Mouse (Mus musculus): Measurements from ENCODE around the gene Igfbp3. TPM values are rescaled to one million over a fixed set of nuclear protein-coding genes. Genes with fewer than 3 reads are reported as not detected.

Igfbp3 gene
- total RNA-seq, 4 experiments from 2014 or later: 4.0 to 9.3 (median 6.5) TPM

GRCm38 (mm10) chr11:7212126-7212798 is 1.5 kb downstream of the Igfbp3 start:
- no peak for DNase-seq (ENCODE audit: low spot score in 2 of 2)

DNA sequence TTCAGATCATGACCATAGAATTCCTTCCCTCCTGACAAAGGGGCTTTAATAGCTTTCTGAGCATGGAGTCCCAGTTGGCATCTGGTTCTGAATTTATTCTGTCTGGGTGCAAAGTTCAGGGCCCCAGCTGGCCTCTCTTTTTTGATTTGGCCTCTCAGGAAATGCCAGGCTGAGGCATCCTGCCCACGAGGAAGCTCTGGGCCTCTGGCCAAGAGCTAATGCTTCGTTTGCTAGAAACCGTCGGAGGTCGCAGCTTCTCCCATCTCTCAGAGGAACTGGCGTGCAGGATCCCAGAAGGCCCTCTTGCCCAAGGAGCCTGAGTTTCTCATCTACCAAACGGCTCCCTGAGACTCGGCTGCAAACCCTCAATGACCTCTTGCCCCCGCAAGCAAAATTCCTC is 2.5 kb downstream of the Igfbp3 start:
- DNase-seq (ENCODE audit: low spot score in 2 of 2): no peak

DNA sequence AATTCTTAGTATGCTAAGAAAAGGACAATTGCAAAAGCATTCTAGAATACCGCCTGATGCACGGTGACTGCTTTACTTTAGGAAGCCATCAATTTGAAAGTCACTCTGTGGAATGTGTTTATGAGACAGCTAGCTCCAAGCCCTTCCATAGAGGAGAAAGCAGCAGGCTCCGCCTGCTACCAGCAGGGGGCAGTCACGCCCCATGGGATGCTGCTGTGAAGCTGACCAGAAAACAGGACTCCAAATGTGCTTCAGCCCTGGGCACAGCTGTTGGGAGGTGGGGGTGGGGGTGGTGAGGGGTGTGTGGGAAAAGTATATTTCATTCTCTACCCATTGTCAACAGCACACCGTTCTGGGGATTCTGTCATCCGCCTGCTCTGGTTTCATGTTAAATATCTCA is 3.4 kb downstream of the Igfbp3 start:
- peak; percentile 37 to 57 for DNase-seq (ENCODE audit: low spot score in 2 of 2)

DNA sequence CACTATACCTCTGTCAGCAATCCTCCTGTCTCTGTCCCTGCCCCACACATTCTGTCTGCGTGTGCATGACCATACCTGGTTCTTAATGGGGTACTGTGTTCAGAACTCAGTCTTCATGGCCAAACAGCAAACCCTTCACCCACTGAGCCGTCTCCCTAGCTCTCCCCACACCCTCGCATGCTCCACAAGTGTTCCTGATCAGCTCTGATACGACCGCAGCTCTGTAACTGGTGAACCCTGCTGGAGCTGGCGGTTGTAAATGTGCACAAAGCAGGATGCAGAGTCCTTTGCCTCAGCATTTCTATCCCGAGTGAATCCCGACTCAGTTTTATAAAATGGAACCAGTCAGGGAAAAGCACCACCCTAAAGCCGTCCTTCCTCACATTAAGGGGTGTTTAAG is 9.9 kb downstream of the Igfbp3 start:
- DNase-seq (ENCODE audit: low spot score in 2 of 2): no peak

DNA sequence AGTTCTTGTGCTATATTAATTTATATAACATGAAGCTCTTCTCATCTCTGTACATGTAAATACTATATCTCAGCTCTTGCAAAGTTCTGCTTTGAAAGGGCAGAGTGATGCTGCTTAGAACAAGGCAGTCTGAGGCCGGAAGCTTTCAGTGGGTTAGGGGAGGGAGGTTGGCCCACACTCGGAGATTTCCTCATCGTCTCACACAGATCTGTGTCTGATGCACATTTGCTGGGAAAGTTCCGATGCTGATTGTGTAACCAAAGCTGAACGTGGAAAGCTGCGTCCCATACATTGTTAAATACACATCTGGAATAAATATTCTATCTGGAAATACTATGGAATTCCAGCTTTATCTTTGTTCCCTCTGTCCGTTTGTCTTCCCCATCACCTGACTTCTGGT is 11.5 kb downstream of the Igfbp3 start:
- DNase-seq (ENCODE audit: low spot score in 2 of 2): no peak

GRCm38 (mm10) chr11:7200393-7200783 is 13.3 kb downstream of the Igfbp3 start:
- DNase-seq (ENCODE audit: low spot score in 2 of 2): no peak

GRCm38 (mm10) chr11:7199736-7200392 is 13.9 kb downstream of the Igfbp3 start:
- DNase-seq (ENCODE audit: low spot score in 2 of 2): no peak

DNA sequence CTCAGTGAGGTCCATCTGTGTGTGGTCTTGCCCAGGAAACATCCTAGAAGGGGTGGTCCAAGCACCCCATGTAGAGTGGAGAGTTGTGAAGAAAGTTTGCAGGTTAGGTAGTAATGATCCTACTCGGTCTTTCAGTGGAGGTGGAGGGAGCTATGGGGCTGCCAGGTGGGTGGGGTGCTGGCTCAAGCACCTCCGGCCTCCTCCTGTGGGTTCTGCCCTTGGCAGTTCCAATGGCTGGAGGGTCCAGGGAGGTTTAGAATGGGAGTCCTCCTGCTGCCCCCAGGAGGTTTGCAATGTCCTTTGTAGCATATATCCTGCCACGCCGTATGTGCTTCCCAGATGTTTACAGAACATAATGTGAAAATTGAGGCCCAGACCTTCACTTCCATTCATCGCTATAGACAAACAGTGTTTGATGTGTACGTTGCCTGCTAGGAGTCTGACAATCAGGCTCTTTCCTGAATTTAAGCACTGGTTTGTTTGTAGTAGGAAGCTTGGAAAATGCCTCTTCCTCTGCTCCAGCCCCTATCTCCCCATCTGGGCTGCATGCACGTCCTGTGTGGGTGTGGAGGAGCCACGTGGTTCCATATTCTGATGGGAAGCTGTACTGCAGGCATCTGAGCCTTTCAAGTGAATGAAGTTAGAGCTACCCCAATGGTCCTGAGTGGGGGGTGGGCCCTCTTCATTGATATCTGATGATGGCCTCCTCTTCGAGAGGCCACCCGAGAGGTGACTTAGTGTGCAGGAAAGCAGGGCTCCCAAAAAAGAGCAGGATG is 15.1 kb downstream of the Igfbp3 start:
- no peak for DNase-seq (ENCODE audit: low spot score in 2 of 2)

- no peak for DNase-seq (ENCODE audit: low spot score in 2 of 2)
Observed at GRCm38 (mm10) chr11:7198006-7198405, 15.7 kb downstream of the Igfbp3 start.

- no peak for DNase-seq (ENCODE audit: low spot score in 2 of 2)
Observed at GRCm38 (mm10) chr11:7197491-7197941, 16.2 kb downstream of the Igfbp3 start, which contains the start of gene Igfbp1. Gene Igfbp1, plus strand, starts transcription at chr11:7197782.

- no peak for DNase-seq (ENCODE audit: low spot score in 2 of 2)
Observed at GRCm38 (mm10) chr11:7195312-7195685, 18.4 kb downstream of the Igfbp3 start.

DNA sequence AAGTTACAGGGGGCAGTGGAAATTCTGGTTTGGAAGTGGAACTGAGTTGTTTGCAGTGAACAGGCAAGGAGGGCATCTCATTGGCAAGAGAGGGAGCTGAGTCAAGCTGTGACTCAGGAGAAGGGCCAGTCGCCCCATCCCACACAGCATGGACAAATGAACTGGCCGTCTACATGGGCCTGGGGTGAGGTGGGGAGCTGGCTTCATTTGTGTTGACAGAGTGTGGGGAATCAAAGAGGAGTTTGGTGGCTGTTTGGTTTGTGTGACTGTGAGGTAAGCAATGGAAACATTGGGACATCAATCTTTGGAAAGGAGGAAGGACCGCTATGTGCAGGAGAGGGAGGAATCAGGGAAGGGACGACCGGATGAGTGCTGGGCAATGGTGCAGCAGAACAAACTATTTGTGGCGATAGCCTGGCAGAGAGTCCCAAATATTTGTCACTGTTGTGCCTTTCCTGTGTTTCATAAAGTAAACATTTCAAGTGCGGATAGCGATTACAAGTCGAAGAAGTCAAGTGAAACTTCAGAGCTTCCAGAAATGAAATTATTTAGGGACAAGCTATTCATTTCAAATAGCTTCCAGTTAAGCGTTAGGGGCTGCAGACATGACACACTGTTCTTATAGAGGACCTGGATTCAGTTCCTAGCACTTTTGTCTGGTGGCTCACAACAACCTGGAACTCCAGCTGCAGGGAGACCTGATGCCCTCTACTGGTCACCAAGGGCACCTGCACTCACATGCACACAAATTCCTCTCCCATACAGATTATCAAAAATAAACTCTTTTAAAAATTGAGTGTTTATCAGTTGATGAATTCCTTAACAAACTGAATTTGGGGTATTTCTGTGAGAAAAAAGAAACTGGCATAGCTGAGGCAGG is 19.1 kb downstream of the Igfbp3 start:
- DNase-seq (ENCODE audit: low spot score in 2 of 2): no peak

DNA sequence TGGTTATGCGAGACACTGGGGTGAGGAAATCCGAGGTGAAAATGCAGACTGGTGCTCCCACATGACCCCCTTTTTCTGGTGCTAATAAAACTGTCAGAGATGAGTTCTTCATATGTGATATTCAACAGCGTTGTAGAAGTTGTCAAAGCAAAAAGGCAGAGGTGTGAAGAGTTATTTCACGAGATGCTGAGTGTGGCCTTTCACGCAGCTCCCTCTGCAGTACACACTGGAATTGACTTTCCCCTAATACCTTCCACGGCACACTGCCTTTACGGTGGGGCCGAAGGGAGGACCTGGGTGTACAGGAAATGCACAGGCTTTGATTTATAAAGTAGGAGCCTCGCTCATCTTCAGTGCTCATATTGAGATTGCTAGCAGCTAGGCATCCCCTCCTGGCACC is 20.6 kb downstream of the Igfbp3 start:
- DNase-seq (ENCODE audit: low spot score in 2 of 2): no peak

- no peak for DNase-seq (ENCODE audit: low spot score in 2 of 2)
Observed at GRCm38 (mm10) chr11:7192710-7193109, 21.0 kb downstream of the Igfbp3 start.

DNA sequence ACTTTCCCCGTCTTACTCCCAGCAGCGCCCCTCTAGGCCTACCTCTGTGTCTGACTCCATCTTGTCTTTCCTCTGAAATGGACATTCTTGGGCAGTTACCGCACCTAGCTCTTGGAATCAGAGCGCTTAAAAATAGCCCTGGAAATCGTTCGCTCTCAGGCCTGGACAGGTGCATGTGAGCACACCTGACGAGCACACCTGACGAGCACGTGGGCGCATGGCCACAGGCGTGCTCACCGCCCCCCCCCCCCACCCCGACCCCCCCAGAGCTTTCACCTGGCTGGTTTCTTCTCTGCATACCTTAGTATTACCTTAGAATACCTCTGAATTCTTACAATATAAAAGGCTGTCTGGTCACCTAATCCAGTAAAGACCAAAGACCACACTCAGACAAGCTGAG is 25.3 kb downstream of the Igfbp3 start, which contains the start of gene Gm11985:
Gene Gm11985 (minus strand): TSS at position 101 of the 400 bp plus-strand sequence.
- no peak for DNase-seq (ENCODE audit: low spot score in 2 of 2)

DNA sequence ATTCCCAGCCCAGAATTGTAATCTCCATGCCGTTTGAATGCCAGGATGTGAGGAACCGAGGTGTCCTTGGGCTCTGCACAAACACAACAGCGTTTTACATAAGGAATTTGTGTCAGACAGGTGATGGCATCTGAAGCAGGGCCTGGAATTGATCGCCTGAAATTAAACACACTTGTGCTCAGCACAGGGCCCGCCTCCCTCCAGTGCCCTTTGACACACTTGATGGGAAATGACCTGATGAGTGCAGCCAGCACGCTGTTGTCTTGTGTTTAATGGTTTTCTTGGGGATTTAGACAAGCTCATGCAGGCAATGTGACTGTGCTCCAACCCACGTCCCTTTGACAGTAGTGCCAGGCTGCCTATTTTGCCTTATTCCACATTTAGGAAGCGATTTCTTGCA is 26.3 kb downstream of the Igfbp3 start:
- no peak for DNase-seq (ENCODE audit: low spot score in 2 of 2)

DNA sequence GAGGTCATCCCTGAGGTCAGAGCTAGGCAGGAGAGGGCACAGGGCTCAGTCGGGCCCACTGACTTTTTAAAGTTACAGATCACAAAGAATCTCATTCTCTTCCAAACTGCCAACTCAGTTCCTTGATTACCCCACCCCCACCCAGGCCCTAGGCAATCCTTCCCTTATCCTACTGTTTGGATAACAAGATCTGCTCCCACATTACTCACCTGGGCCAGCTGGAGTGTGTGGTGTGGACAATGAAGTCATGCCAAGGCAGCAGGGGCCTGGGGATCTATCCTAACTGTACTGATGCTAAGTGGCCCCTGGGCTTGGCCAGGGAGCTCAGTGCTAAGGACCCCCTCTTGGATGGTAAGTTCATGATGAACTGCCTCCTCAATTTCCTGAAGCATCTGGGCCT is 29.3 kb downstream of the Igfbp3 start:
- DNase-seq (ENCODE audit: low spot score in 2 of 2): no peak

GRCm38 (mm10) chr11:7182409-7183042 is 31.2 kb downstream of the Igfbp3 start:
- no peak for DNase-seq (ENCODE audit: low spot score in 2 of 2)

GRCm38 (mm10) chr11:7179276-7179675 is 34.4 kb downstream of the Igfbp3 start:
- DNase-seq (ENCODE audit: low spot score in 2 of 2): no peak

DNA sequence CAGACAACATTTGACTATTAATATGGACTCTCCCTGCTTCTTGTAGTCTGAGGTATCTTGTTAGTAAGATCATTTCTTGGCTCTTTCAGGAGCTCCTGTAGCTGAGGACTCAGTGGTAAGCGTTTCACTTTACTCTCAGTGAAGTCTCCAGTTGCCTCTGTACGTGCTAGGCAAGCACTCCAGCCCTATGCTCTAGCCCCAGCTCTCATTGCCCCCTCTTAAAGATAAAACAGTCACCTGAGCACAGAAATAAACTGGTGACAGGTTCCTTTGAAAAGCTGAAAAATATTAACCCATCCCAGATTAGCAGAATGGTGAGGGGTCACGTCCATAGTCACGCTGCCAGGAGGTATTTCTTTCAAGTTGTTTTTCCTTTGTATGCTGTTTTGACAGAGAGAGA is 35.0 kb downstream of the Igfbp3 start:
- no peak for DNase-seq (ENCODE audit: low spot score in 2 of 2)

DNA sequence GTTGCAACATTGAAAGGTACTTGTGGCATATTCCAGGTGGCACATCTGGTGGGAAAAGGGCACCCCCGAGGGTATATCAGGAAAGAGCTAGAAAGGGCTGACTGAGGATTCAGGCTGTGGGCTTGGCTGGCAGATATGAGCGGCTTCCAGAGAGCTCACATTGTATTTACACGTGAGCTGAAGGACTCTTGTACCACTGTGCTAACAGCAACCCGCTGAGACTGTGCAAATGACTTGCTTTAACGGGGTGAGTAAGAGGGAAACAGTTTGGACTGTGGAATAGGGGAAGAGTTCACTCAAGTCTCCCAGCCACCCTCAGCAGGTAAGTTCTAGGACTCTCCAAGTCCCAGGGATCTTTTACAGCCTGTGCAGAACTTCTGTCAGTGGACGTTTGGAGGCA is 40.1 kb downstream of the Igfbp3 start:
- DNase-seq (ENCODE audit: low spot score in 2 of 2): no peak
